Mouse (Mus musculus) fat pad, adult 2 months (tissue): Measurements from ENCODE around the gene Adamts4.

Source experiments
- DNase-seq: peaks from one replicate; pipeline ENCODE4 v3.0.0-alpha.2; 2011; ENCODE audit warnings: low read depth, low spot score; ENCODE audit errors: extremely low read depth

Gene Adamts4

GRCm38 (mm10) chr1:171277736-171278135 is 27.5 kb downstream of the Adamts4 start:
- no peak for DNase-seq

GRCm38 (mm10) chr1:171278436-171278835 is 28.2 kb downstream of the Adamts4 start:
- DNase-seq = no peak

GRCm38 (mm10) chr1:171279012-171279705 is 28.9 kb downstream of the Adamts4 start:
- DNase-seq = no peak

GRCm38 (mm10) chr1:171279721-171280120 is 29.5 kb downstream of the Adamts4 start:
- no peak for DNase-seq

- no peak for DNase-seq
These were observed 30.2 kb downstream of the Adamts4 start for GRCm38 (mm10) chr1:171280250-171280915.

- DNase-seq = peak; percentile 93
These were observed 30.8 kb downstream of the Adamts4 start, which contains the start of gene Ppox for GRCm38 (mm10) chr1:171280916-171281527. Ppox (minus strand) TSS chr1:171281186.

- DNase-seq = no peak
These were observed 31.3 kb downstream of the Adamts4 start for GRCm38 (mm10) chr1:171281528-171281923.

- DNase-seq = no peak
These were observed 32.0 kb downstream of the Adamts4 start for GRCm38 (mm10) chr1:171282086-171282805.

- no peak for DNase-seq
These were observed 33.3 kb downstream of the Adamts4 start for GRCm38 (mm10) chr1:171283188-171284160.

GRCm38 (mm10) chr1:171284491-171284890 is 34.3 kb downstream of the Adamts4 start:
- no peak for DNase-seq

GRCm38 (mm10) chr1:171285096-171285892 is 35.1 kb downstream of the Adamts4 start:
- DNase-seq = no peak

GRCm38 (mm10) chr1:171286517-171286916 is 36.3 kb downstream of the Adamts4 start:
- no peak for DNase-seq

- DNase-seq = no peak
These were observed 37.2 kb downstream of the Adamts4 start, which contains the start of gene Usp21 for GRCm38 (mm10) chr1:171287136-171288081. Usp21 (minus strand) TSS chr1:171287991.

GRCm38 (mm10) chr1:171288328-171288727 is 38.1 kb downstream of the Adamts4 start:
- no peak for DNase-seq

- DNase-seq = no peak
These were observed 43.1 kb downstream of the Adamts4 start for GRCm38 (mm10) chr1:171293351-171293750.

- DNase-seq = no peak
These were observed 43.7 kb downstream of the Adamts4 start for GRCm38 (mm10) chr1:171293906-171294297.

- no peak for DNase-seq
These were observed 44.3 kb downstream of the Adamts4 start, which contains the start of gene Ufc1 for GRCm38 (mm10) chr1:171294298-171295062. Ufc1 (minus strand) TSS chr1:171295024.
